22 mouse cellular contexts compared by ENCODE assay signal in the genomic region with DNA sequence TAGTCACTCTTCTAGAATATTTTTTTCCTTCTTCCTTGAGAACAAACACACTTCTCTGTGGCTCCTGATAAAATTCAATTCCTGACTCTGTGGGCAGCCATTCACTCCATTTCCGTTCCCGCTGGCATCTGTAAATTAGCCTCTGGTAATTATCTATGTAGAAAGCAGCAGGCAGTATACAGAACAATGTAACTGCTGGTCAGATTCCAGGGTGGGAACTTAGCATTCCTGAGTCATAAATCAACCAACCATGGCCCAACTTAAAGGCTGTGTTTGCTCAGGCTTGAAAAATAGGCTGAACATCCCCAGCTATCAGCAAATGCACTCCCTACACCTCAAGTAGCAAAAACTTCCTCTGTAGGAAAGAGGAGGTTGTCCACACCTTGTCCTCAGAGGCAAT.
DNase-seq lines count a peak whose midpoint lies in the region; ATAC-seq lines count a peak whose summit lies in the region.
"Had no signal": no experiment of that assay in that cellular context is flagged by ENCODE, and none has a peak within 500 bp of the region (broad histone marks: within the 10 kb centered on the region; RNA-seq: fewer than 3 reads in every experiment).

No protein-coding gene starts in this region.

- H3K4me2 ChIP-seq in hindbrain, embryonic 11.5 days (replicated peaks; ENCODE audit: low read depth, low read length), result no peak overlapping the region
- H3K4me2 ChIP-seq in hindbrain, embryonic 12.5 days (replicated peaks), result no peak overlapping the region
- H3K4me2 ChIP-seq: embryonic facial prominence, embryonic 13.5 days; forebrain, embryonic 15.5 days; limb, embryonic 13.5 days; liver, embryonic 15.5 days; midbrain, embryonic 12.5 days had no signal

- no peak for ATAC-seq in hindbrain, embryonic 11.5 days (ENCODE audit: low FRiP score)
- ATAC-seq in hindbrain, embryonic 12.5 days (ENCODE audit: low FRiP score), result no peak
- ATAC-seq: forebrain, embryonic 15.5 days; inflammation-experienced regulatory T-cells, adult 6 months had no signal

- no peaks in the 10 kb centered on the region for H3K4me1 ChIP-seq in hindbrain, embryonic 11.5 days (replicated peaks; ENCODE audit: control insufficient read depth, insufficient read depth, low read length)
- H3K4me1 ChIP-seq in hindbrain, embryonic 12.5 days, result no peaks in the 10 kb centered on the region
- H3K4me1 ChIP-seq in limb, embryonic 10.5 days, result peaks cover 8% of the 10 kb centered on the region; the same call in 1 of the 2 replicates
- H3K4me1 ChIP-seq: embryonic facial prominence, embryonic 13.5 days; limb, embryonic 13.5 days; liver, embryonic 15.5 days; midbrain, embryonic 12.5 days had no signal

- H3K9me3 ChIP-seq in hindbrain, embryonic 11.5 days (ENCODE audit: control insufficient read depth, low read length), result no peaks in the 10 kb centered on the region
- H3K9me3 ChIP-seq in hindbrain, embryonic 12.5 days (replicated peaks), result 0 out of 2 replicates have a peak, but pooled peaks cover 4% of the 10 kb centered on the region
- H3K9me3 ChIP-seq in limb, embryonic 10.5 days (replicated peaks), result no peaks in the 10 kb centered on the region
- H3K9me3 ChIP-seq: embryonic facial prominence, embryonic 13.5 days; forebrain, embryonic 15.5 days; limb, embryonic 13.5 days; liver, embryonic 15.5 days; midbrain, embryonic 12.5 days had no signal

- H3K4me3 ChIP-seq in hindbrain, embryonic 11.5 days (ENCODE audit: low read depth, low read length), result no peak overlapping the region
- H3K4me3 ChIP-seq in hindbrain, embryonic 12.5 days, result no peak overlapping the region
- no peak overlapping the region for H3K4me3 ChIP-seq in limb, embryonic 10.5 days
- H3K4me3 ChIP-seq: embryonic facial prominence, embryonic 13.5 days; forebrain, embryonic 15.5 days; left cerebral cortex, adult 2 months; limb, embryonic 13.5 days; liver, embryonic 15.5 days; midbrain, embryonic 12.5 days had no signal

- no peaks in the 10 kb centered on the region for H3K27me3 ChIP-seq in hindbrain, embryonic 11.5 days (ENCODE audit: control insufficient read depth, insufficient read depth, low read length)
- no peaks in the 10 kb centered on the region for H3K27me3 ChIP-seq in hindbrain, embryonic 12.5 days
- H3K27me3 ChIP-seq in limb, embryonic 10.5 days (ENCODE audit: low read depth, poor library complexity, severe bottlenecking), result no peaks in the 10 kb centered on the region
- H3K27me3 ChIP-seq: embryonic facial prominence, embryonic 13.5 days; forebrain, embryonic 15.5 days; limb, embryonic 13.5 days; liver, embryonic 15.5 days; midbrain, embryonic 12.5 days had no signal

- H3K27ac ChIP-seq in hindbrain, embryonic 11.5 days (ENCODE audit: low read depth, low read length), result no peak overlapping the region
- no peak overlapping the region for H3K27ac ChIP-seq in hindbrain, embryonic 12.5 days
- H3K27ac ChIP-seq in limb, embryonic 10.5 days, result no peak overlapping the region
- H3K27ac ChIP-seq: embryonic facial prominence, embryonic 13.5 days; forebrain, embryonic 15.5 days; left cerebral cortex, adult 2 months; limb, embryonic 13.5 days; liver, embryonic 15.5 days; midbrain, embryonic 12.5 days had no signal

- WGBS in hindbrain, embryonic 11.5 days, result 23% methylated on average over 2 of the region's 2 CpGs
- WGBS in hindbrain, embryonic 12.5 days, result 10% methylated on average over 2 of the region's 2 CpGs
- 20% methylated on average over 2 of the region's 2 CpGs for WGBS in limb, embryonic 10.5 days

- DNase-seq in hindbrain, embryonic 11.5 days (ENCODE audit: low spot score), result peak; percentile 2
- peak; percentile 61 for DNase-seq in 3T3-L1 (ENCODE audit: low read depth, low spot score)
- peak; percentile 12 for DNase-seq in brain, adult 2 months (ENCODE audit: low read depth, low spot score)
- peak; percentile 27 for DNase-seq in forelimb bud, embryonic 11.5 days (ENCODE audit: low read depth, low spot score)
- no peak for DNase-seq in T-cell, adult 2 months (ENCODE audit: low spot score)
- DNase-seq in MN1 (ENCODE audit: low spot score), result no peak
- no peak for DNase-seq in limb, embryonic 10.5 days (ENCODE audit: low spot score)
- DNase-seq: adrenal gland, postnatal 14 days; B cell, adult 2 months; cerebellum, adult 9-10 months; gastrocnemius, postnatal 10 days; heart, postnatal 10 days; lung, postnatal 36 days; thymus, adult 2 months had no signal

- H3K36me3 ChIP-seq in hindbrain, embryonic 11.5 days (ENCODE audit: control insufficient read depth, insufficient read depth, low read length), result no peaks in the 10 kb centered on the region
- H3K36me3 ChIP-seq in hindbrain, embryonic 12.5 days, result no peaks in the 10 kb centered on the region
- H3K36me3 ChIP-seq in limb, embryonic 10.5 days, result no peaks in the 10 kb centered on the region
- H3K36me3 ChIP-seq: embryonic facial prominence, embryonic 13.5 days; forebrain, embryonic 15.5 days; limb, embryonic 13.5 days; liver, embryonic 15.5 days; midbrain, embryonic 12.5 days had no signal

- H3K9ac ChIP-seq in hindbrain, embryonic 11.5 days (ENCODE audit: low read depth, low read length), result no peak overlapping the region
- no peak overlapping the region for H3K9ac ChIP-seq in hindbrain, embryonic 12.5 days
- H3K9ac ChIP-seq: embryonic facial prominence, embryonic 13.5 days; forebrain, embryonic 15.5 days; limb, embryonic 13.5 days; liver, embryonic 15.5 days; midbrain, embryonic 12.5 days had no signal

Comparison
In these comparisons a context has a peak if more than half of its experiments do, and no peak if none do; other contexts are left out.
1. DNase-seq: peak in hindbrain, embryonic 11.5 days (single experiment), 3T3-L1 (single experiment), brain, adult 2 months (single experiment) and forelimb bud, embryonic 11.5 days (single experiment); none in T-cell, adult 2 months (single experiment), MN1 (single experiment) and limb, embryonic 10.5 days (single experiment).